Mouse (Mus musculus) left cerebral cortex, postnatal 10 days (tissue): ENCODE measurements around the gene Gm10295. TPM values are rescaled to one million over a fixed set of nuclear protein-coding genes. Genes with fewer than 3 reads are reported as not detected.

Experiments used
- DNase-seq, 2 experiments: peaks; one replicate each; pipeline ENCODE4 v3.0.0; 2021 to 2022; ENCODE audit warnings: low spot score in 2 of 2, mixed read lengths in 1 of 2; ENCODE audit errors: extremely low spot score in 1 of 2
- intact Hi-C: fragments of 180-260 bp; cut with DNase I; formaldehyde crosslinking; loops from one replicate; pipeline ENCODE4 v1.15.1; 2025
- total RNA-seq, 2 experiments: library from RNA; stranded (reverse); gene quantifications; 2 replicates each; pipeline ENCODE4 v1.2.3; 2021

Gene Gm10295
- total RNA-seq, 2 experiments from 2014 or later = not detected

DNA sequence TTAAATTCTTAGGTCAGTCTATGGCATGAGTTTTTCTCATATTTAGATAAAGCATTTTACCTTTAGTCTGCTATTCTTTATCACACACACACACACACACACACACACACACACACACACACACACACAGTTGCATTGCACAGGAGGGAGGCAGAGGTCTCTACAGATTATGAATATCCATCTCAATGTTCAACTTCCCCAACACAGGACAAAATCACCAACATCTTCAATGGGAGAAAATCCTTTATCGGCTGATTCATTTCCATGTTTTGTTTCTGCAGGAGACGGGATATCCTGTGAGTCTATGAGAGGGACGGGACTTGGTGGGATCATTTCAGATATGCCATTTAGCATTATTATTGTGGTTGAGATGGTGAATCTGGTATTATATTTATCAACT lies 18.8 kb upstream of the Gm10295 start:
- intact Hi-C loops = no loop called here
- DNase-seq = no peak

DNA sequence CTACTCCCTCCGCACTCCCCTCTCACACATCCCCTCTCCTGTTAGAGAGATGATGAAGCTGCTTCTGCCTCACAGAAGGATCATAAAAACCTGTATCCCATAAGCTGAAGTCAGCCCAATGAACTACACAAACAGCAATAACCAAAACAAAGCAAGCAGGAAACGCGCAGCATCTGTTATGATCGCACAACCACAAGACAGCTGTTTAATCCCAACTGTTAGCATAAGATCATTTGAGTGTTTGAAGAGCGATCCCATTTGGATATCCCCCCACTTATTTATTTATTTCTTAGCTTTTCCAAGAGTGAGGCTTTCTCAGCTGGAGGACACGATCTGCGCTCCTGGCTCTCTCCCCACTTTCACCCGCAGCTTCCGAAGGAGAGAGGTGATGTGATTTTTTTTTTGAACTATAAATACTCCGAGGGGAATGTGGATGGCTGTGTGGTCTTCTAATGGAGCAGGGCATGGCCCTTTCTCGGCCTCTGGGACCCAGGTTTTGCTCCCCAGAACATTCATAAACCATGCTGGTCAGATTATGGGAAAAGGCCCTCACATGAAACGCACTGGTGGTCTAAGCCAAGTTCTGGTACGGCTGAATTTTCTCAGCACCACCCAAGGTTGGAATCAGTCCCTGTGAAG lies 17.4 kb upstream of the Gm10295 start:
- peak in 1 of 2 experiments; percentile 30 for DNase-seq
- intact Hi-C loops = no loop called here

DNA sequence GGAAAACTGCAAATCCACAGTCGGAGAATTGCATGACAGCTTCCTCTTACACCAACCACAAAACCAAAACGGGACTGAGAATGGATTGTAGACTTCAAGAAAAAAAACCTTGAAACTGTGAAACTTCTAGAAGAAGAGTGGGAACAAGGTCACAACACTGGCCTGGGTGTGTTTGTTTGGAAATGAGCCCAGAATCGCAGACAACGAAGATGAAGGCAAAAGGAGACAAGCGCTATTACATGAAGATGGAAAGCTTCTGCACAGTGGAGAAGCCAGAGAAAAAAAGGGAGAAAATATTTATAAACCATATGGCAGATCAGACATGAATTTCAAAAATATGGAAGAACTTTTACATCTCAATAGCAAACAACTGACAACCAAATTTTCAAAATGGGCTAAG lies 4.3 kb upstream of the Gm10295 start:
- no peak for DNase-seq
- intact Hi-C loops = no loop called here

DNA sequence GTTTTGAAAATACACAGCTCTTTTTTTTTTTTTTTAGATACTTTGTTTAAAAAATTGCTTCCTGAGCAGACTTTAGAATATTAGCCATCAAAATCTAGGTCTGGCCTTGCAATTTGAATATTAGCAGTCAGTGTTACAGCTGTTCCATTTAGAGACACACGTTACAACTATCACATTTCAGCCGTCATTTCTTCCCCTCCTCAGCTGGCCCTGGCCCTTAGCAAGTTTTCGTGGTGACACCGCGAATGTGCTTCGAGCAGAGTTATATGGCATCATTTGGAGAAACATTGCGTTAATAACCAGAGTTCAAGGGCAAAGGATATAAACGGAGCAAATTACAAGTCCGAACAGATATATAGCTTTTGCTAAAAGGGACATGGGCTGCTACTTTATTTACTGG lies 2.4 kb downstream of the Gm10295 start:
- no peak for DNase-seq
- intact Hi-C loops = no loop called here

DNA sequence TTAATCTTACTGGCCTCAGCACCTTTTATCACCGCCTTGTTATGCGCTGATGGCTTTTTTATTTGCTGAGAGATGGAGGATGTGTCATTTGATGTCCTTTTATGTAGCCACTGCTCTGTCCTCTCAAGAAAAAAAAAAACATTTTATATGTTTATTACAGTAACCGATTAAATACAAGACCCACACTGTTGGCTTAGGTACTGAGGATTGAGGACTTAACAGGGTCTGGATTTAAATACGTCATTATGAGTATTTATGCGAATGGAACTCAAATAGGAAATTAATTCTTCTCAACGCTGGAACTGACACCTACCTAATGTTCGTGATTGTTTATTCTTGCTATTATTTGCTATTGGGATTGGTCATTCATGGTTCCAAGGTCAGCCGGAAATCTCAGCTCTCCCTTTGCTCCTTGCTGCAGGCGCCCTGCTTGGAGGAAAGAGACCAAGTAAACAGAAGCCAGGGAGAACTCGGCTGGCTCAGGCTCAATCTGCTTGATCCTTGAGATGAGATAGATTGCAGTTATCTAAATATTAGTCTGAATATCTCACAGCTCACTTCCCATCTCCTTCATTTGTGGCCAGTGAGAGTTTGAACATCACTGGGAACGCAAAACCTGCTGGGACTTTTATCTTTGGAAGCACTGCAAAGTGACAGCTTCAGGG lies 26.2 kb downstream of the Gm10295 start:
- intact Hi-C loops = no loop called here
- DNase-seq = peak in 1 of 2 experiments; percentile 30

DNA sequence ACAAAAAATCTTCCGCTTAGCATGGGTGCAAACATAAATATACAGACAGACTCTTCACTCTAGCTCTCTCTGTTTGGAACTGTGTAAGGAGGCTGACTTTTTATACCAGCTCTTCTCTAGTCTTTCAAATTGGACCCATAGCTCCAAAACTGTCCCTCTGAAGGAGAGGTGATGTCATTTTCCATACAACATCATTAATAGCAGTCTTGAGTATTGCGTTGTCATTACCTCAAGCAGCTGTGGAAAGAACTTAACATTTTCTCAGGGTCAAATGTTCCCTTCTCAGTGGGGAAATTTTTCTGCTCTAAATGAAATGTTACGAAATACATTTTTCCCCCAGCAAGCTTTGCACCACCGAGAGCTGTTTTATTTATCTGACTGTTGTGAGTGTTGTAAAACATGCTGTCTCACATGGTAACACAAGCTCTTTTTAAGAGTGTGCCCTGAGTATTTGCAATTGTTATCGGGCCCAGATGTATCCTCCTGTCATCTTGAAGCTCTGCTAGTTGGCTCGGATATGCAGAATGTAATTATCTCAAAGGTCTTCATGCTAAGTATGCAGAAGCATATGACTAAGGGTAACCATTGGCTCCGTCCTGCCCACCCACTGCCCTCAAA lies 38.0 kb downstream of the Gm10295 start:
- no peak for DNase-seq
- intact Hi-C loops = no loop called here

DNA sequence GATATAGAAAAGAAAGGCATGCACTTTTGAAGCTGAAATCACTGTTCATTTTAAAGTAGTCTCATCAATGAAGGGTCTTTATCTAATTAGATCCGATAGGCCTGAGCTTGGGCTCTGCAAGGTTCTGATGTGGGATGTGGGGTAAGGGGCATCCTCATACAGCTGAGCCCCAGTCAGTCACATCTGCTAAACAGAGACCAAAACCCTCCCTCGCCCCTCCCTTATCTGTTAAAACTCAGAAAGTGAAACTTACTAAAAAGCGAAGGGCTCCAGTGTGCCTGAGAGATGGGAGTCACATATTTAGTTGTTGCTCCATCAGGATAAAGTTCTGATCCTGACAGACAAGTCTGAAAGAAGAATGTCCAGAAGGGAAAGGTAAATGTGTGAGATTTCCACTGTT lies 38.9 kb downstream of the Gm10295 start:
- intact Hi-C loops = no loop called here
- no peak for DNase-seq

DNA sequence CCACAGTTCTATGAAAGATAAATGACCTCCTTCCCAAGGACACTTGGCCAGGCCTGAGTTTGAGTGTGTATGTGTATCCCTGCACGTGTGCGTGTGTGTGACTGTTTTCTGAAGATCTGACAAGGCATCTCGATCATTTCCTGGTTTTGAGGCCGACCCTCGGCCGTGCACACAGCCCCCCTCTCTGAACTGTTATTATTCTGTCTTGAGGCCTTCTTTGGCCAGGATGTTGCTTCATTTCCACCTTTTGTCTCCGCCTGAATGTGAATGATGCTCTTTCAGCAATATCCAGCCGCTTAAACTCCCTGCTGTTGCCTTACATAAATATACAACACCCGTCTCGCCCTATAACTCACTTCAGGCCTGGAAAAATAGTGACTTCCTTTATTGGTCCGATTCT lies 39.9 kb downstream of the Gm10295 start:
- intact Hi-C loops = no loop called here
- peak in 1 of 2 experiments; percentile 50 for DNase-seq

DNA sequence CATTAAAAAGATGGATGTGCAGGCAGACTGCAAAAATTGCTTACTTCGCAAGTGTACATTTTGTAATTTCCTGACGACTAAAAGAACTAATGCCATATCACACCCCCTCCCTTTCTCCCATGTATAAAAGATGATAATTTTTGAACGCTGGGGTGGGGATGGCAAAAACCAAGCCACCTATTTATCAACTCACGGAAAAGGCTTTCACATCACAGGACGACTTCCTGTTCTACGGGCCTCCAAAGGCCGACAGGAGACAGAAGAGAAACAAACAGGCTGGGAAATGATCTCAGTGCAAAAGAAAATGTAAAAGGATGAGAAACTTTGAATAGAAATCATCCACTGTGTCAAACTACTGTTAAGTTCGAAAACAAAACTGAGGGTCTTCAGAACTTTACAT lies 43.2 kb downstream of the Gm10295 start:
- intact Hi-C loops = no loop called here
- DNase-seq = no peak

DNA sequence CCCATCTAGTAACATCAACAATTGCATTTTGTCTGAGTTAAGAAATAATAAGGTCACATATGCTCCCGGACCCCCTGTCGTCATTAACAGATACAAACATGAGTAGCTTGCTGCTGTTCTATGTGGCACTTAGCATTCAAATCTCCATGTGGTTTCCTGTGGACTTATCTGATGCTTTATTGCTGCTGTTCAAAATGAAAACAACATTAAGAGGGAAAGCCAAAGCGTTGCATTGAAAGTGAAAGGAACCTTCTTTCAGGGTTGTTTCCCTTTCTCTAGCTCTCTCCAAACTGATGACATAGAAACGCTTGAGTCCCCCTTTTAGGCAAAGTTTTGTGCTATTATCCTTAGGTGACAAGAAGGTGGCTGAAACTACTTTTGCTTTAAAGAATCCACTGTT lies 48.6 kb downstream of the Gm10295 start:
- no peak for DNase-seq
- intact Hi-C loops = no loop called here
